Mouse (Mus musculus) MEL (cell line): ENCODE measurements at regions not wholly inside any gene's neighbourhood (a gene's known extent, or its start where the extent isn't known, plus 50 kb on each side); places are given as distances from the start of the nearest gene placed in this dataset.

ENCODE experiments used
- DNase-seq: peaks from one replicate; pipeline ENCODE4 v3.0.0; 2011; ENCODE audit warnings: low read depth, low spot score
- H3K27ac ChIP-seq: 2 replicates; pipeline ENCODE4 v1.5.1; 2012; ENCODE audit warnings: low read depth, mild to moderate bottlenecking, control low read depth, low read length, moderate library complexity; ENCODE audit not compliant: control insufficient read depth
- H3K27me3 ChIP-seq, 2 experiments: fragments of 150-350 bp in 1 of 2; sonication (generic) in 1 of 2; 2 replicates each; pipeline ENCODE4 v1.6.1; 2012; ENCODE audit warnings: low read length in 2 of 2, mild to moderate bottlenecking in 2 of 2, improper control_type of control experiment in 1 of 2, moderate library complexity in 1 of 2; ENCODE audit not compliant: insufficient read depth in 2 of 2, control insufficient read depth in 1 of 2
- H3K36me3 ChIP-seq, 2 experiments: 2 replicates each; pipeline ENCODE4 v1.6.1; 2012 to 2014; ENCODE audit warnings: low read length in 2 of 2, improper control_type of control experiment in 1 of 2, inconsistent platforms in 1 of 2, mild to moderate bottlenecking in 1 of 2; ENCODE audit not compliant: insufficient read depth in 2 of 2, control insufficient read depth in 1 of 2
- H3K4me1 ChIP-seq, 2 experiments: fragments of 150-350 bp in 1 of 2; sonication (generic) in 1 of 2; 2 replicates each; pipeline ENCODE4 v1.6.1; 2012; ENCODE audit warnings: low read length in 2 of 2, improper control_type of control experiment in 1 of 2, mild to moderate bottlenecking in 1 of 2; ENCODE audit not compliant: insufficient read depth in 2 of 2, control insufficient read depth in 1 of 2
- H3K4me3 ChIP-seq, 2 experiments: fragments of 150-350 bp in 1 of 2; sonication (generic) in 1 of 2; 2 replicates each; pipeline ENCODE4 v1.5.1; 2012; ENCODE audit warnings: low read depth in 2 of 2, low read length in 2 of 2, mild to moderate bottlenecking in 2 of 2, moderate library complexity in 2 of 2, control low read depth in 1 of 2, improper control_type of control experiment in 1 of 2; ENCODE audit not compliant: control insufficient read depth in 1 of 2, insufficient read depth in 1 of 2
- H3K79me2 ChIP-seq: 2 replicates; pipeline ENCODE4 v1.6.1; 2012; ENCODE audit warnings: mild to moderate bottlenecking, low read length, moderate library complexity; ENCODE audit not compliant: control insufficient read depth, poor library complexity, insufficient read depth
- H3K9ac ChIP-seq: 2 replicates; pipeline ENCODE4 v1.6.1; 2012; ENCODE audit warnings: low read depth, mild to moderate bottlenecking, control low read depth, low read length, moderate library complexity; ENCODE audit not compliant: control insufficient read depth, poor library complexity, severe bottlenecking
- H3K9me3 ChIP-seq: fragments of 150-350 bp; sonication (generic); replicated peaks from 2 replicates; pipeline ENCODE4 v1.6.1; 2012; ENCODE audit warnings: mild to moderate bottlenecking, low read length, improper control_type of control experiment, moderate library complexity; ENCODE audit not compliant: insufficient read depth
- CHD1 ChIP-seq: IDR thresholded peaks from 2 replicates; pipeline ENCODE4 v1.6.1; 2012; ENCODE audit warnings: low read depth, mild to moderate bottlenecking, inconsistent platforms, low read length, improper control_type of control experiment
- CHD2 ChIP-seq: IDR thresholded peaks from 2 replicates; pipeline ENCODE4 v1.6.1; 2011; ENCODE audit warnings: low read length, improper control_type of control experiment
- CTCF ChIP-seq, 3 experiments: IDR thresholded peaks in 2 of 3; conservative IDR thresholded peaks in 1 of 3; 2 replicates each; pipeline ENCODE4 v1.5.1; 2011 to 2012; ENCODE audit warnings: low read length in 3 of 3, low read depth in 2 of 3, mild to moderate bottlenecking in 2 of 3, improper control_type of control experiment in 1 of 3, inconsistent platforms in 1 of 3, mixed read lengths in 1 of 3, moderate library complexity in 1 of 3; ENCODE audit not compliant: control insufficient read depth in 1 of 3, insufficient read depth in 1 of 3, poor library complexity in 1 of 3, severe bottlenecking in 1 of 3
- EP300 ChIP-seq, 2 experiments: IDR thresholded peaks; 2 replicates each; pipeline ENCODE4 v1.6.1; 2011; ENCODE audit warnings: improper control_type of control experiment in 2 of 2, low read length in 2 of 2, low read depth in 1 of 2, mild to moderate bottlenecking in 1 of 2
- GABPA ChIP-seq: IDR thresholded peaks from 2 replicates; pipeline ENCODE4 v1.6.1; 2012; ENCODE audit warnings: low read depth, mild to moderate bottlenecking, inconsistent platforms, low read length, improper control_type of control experiment, moderate library complexity
- JUND ChIP-seq: IDR thresholded peaks from 2 replicates; pipeline ENCODE4 v1.6.1; 2011; ENCODE audit warnings: low read depth, mild to moderate bottlenecking, improper control_type of control experiment, low read length
- KAT2A ChIP-seq: conservative IDR thresholded peaks from 2 replicates; pipeline ENCODE4 v1.6.1; 2012; ENCODE audit warnings: low read depth, low read length, improper control_type of control experiment, inconsistent platforms
- MAFK ChIP-seq: IDR thresholded peaks from 2 replicates; pipeline ENCODE4 v1.6.1; 2011; ENCODE audit warnings: low read depth, mild to moderate bottlenecking, low read length, improper control_type of control experiment, borderline replicate concordance
- MEF2A ChIP-seq: IDR thresholded peaks from 2 replicates; pipeline ENCODE4 v1.6.1; 2014; ENCODE audit warnings: low read depth, mild to moderate bottlenecking, inconsistent platforms, low read length, improper control_type of control experiment; ENCODE audit not compliant: poor library complexity, insufficient replicate concordance, severe bottlenecking; ENCODE audit errors: extremely low read depth
- NRF1 ChIP-seq: IDR thresholded peaks from 2 replicates; pipeline ENCODE4 v1.6.1; 2014; ENCODE audit warnings: low read depth, mild to moderate bottlenecking, inconsistent platforms, low read length, improper control_type of control experiment, moderate library complexity; ENCODE audit not compliant: poor library complexity, insufficient read depth, severe bottlenecking
- POLR2A ChIP-seq, 2 experiments: IDR thresholded peaks; 2 replicates each; pipeline ENCODE4 v1.6.1; 2011 to 2012; ENCODE audit warnings: low read length in 2 of 2, mild to moderate bottlenecking in 2 of 2, control low read depth in 1 of 2, improper control_type of control experiment in 1 of 2, low read depth in 1 of 2, moderate library complexity in 1 of 2; ENCODE audit not compliant: control insufficient read depth in 1 of 2, insufficient read depth in 1 of 2, poor library complexity in 1 of 2
- POLR2AphosphoS5 ChIP-seq: IDR thresholded peaks from 2 replicates; pipeline ENCODE4 v1.6.1; 2012; ENCODE audit warnings: low read depth, borderline replicate concordance, mild to moderate bottlenecking, inconsistent platforms, low read length, moderate library complexity, mixed read lengths
- RCOR1 ChIP-seq: IDR thresholded peaks from 2 replicates; pipeline ENCODE4 v1.6.1; 2012; ENCODE audit warnings: low read depth, mild to moderate bottlenecking, inconsistent platforms, low read length, improper control_type of control experiment
- SIN3A ChIP-seq: IDR thresholded peaks from 2 replicates; pipeline ENCODE4 v1.6.1; 2012; ENCODE audit warnings: low read length, improper control_type of control experiment, inconsistent platforms
- SMC3 ChIP-seq: IDR thresholded peaks from 2 replicates; pipeline ENCODE4 v1.6.1; 2011; ENCODE audit warnings: low read depth, low read length, improper control_type of control experiment
- TAL1 ChIP-seq: IDR thresholded peaks from 2 replicates; pipeline ENCODE4 v1.6.1; 2012; ENCODE audit warnings: mild to moderate bottlenecking, inconsistent platforms, low read length, moderate library complexity, mixed read lengths
- TCF12 ChIP-seq: IDR thresholded peaks from 2 replicates; pipeline ENCODE4 v1.6.1; 2014; ENCODE audit warnings: low read depth, mild to moderate bottlenecking, inconsistent platforms, low read length, improper control_type of control experiment, moderate library complexity
- USF2 ChIP-seq, 2 experiments: IDR thresholded peaks; 2 replicates each; pipeline ENCODE4 v1.6.1; 2011 to 2012; ENCODE audit warnings: improper control_type of control experiment in 2 of 2, low read length in 2 of 2, borderline replicate concordance in 1 of 2, inconsistent platforms in 1 of 2, low read depth in 1 of 2, mild to moderate bottlenecking in 1 of 2; ENCODE audit not compliant: insufficient read depth in 1 of 2
- ZC3H11A ChIP-seq: IDR thresholded peaks from 2 replicates; pipeline ENCODE4 v1.6.1; 2012; ENCODE audit warnings: low read depth, mild to moderate bottlenecking, inconsistent platforms, low read length, improper control_type of control experiment
- ZKSCAN1 ChIP-seq: IDR thresholded peaks from 2 replicates; pipeline ENCODE4 v1.6.1; 2012; ENCODE audit warnings: low read depth, mild to moderate bottlenecking, inconsistent platforms, low read length, improper control_type of control experiment, moderate library complexity
- ZMIZ1 ChIP-seq: IDR thresholded peaks from 2 replicates; pipeline ENCODE4 v1.6.1; 2012; ENCODE audit warnings: low read depth, mild to moderate bottlenecking, inconsistent platforms, low read length, improper control_type of control experiment, moderate library complexity
- ZNF384 ChIP-seq: IDR thresholded peaks from 2 replicates; pipeline ENCODE4 v1.6.1; 2012; ENCODE audit warnings: low read depth, mild to moderate bottlenecking, inconsistent platforms, low read length, improper control_type of control experiment

DNA sequence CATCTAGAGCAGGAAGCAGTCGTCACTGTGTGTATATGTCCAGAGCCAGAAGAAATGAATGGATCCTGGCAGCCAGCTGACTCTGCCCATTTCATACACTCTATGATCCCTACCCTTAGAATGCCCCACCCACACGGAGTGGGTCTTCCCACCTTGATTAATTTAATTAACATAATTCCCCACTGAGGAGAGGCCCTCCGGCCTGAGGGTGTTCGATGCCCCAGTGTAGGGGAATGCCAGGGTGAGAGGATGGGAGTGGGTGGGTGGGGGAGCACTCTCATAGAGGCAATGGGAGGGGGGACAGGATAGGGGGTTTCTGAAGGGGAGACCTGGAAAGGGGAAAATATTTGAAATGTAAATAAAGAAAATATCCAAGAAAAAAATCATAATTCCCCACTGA is 279.3 kb upstream of the Paip1 start:
- Histone ChIP-seq H3K9ac (no peak overlapping the region), H3K79me2 (no peaks in the 10 kb centered on the region), H3K4me3 (no peak overlapping the region), H3K36me3 (peaks cover 0 to 2% of the 10 kb centered on the region in 2 experiments; a peak in 1 of 4 replicates), H3K4me1 (no peaks in the 10 kb centered on the region), H3K9me3 (no peaks in the 10 kb centered on the region), H3K27me3 (no peaks in the 10 kb centered on the region), H3K27ac (no peak overlapping the region)
- TF ChIP-seq KAT2A (no peak), POLR2AphosphoS5 (no peak), JUND (no peak), EP300 (IDR thresholded peaks at IDR 0.05; ENCODE audit: low read depth in 1 of 2, low read length in 2 of 2) (no peak), TAL1 (no peak), RCOR1 (no peak)
- no peak for DNase-seq

- peaks cover 0 to 2% of the 10 kb centered on the region in 2 experiments; a peak in 1 of 4 replicates for H3K36me3 ChIP-seq
- TF ChIP-seq ZNF384 = no peak
- TF ChIP-seq NRF1 = no peak
- TF ChIP-seq CHD2 = no peak
- TF ChIP-seq CHD1 = no peak
- no peak for TF ChIP-seq CTCF (IDR thresholded peaks at IDR 0.05 in 2 of 3, conservative IDR thresholded peaks at IDR 0.05 in 1 of 3; ENCODE audit: control insufficient read depth in 1 of 3, insufficient read depth in 1 of 3, low read depth in 2 of 3, low read length in 3 of 3, poor library complexity in 1 of 3, severe bottlenecking in 1 of 3)
- no peak for TF ChIP-seq GABPA
- no peak for TF ChIP-seq ZMIZ1
- no peak for TF ChIP-seq MEF2A
- no peak for TF ChIP-seq MAFK
- TF ChIP-seq SMC3 = no peak
- TF ChIP-seq TCF12 = no peak
- TF ChIP-seq ZC3H11A = no peak
- TF ChIP-seq SIN3A = no peak
- no peak for TF ChIP-seq POLR2A (IDR thresholded peaks at IDR 0.05; ENCODE audit: control insufficient read depth in 1 of 2, insufficient read depth in 1 of 2, low read depth in 1 of 2, low read length in 2 of 2, poor library complexity in 1 of 2)
- TF ChIP-seq USF2 (IDR thresholded peaks at IDR 0.05; ENCODE audit: borderline replicate concordance in 1 of 2, insufficient read depth in 1 of 2, low read depth in 1 of 2, low read length in 2 of 2) = no peak
- no peak for TF ChIP-seq ZKSCAN1
- no peak for TF ChIP-seq TAL1
- no peak overlapping the region for H3K4me3 ChIP-seq
These were observed 277.4 kb upstream of the Paip1 start for GRCm38 (mm10) chr13:119150847-119151548.

More at GRCm38 (mm10) chr13:119150847-119151548, 277.4 kb upstream of the Paip1 start:
- Histone ChIP-seq H3K9me3 (no peaks in the 10 kb centered on the region), H3K27me3 (no peaks in the 10 kb centered on the region), H3K79me2 (no peaks in the 10 kb centered on the region), H3K9ac (no peak overlapping the region), H3K27ac (no peak overlapping the region), H3K4me1 (no peaks in the 10 kb centered on the region)
- no peak for DNase-seq
